ENCODE assay signal across 1 mouse cellular context in genomic region chr3:36552406-36553047, GRCm38 (mm10).
TF ChIP-seq lines count a peak whose summit lies in the region.

Exosc9 (plus strand) TSS chr3:36552606.

TF ChIP-seq in CH12.LX, 34 proteins besides CTCF, POLR2A, EP300 and RAD21 (continued from another document):
- TF ChIP-seq MAX (IDR thresholded peaks at IDR 0.05; ENCODE audit: low read length) (peak; percentile 72), USF1 (IDR thresholded peaks at IDR 0.05; ENCODE audit: low read depth, low read length) (no peak), UBTF (IDR thresholded peaks at IDR 0.05; ENCODE audit: low read depth, low read length) (no peak), CHD2 (IDR thresholded peaks at IDR 0.05; ENCODE audit: low read length) (no peak), SIN3A (IDR thresholded peaks at IDR 0.05; ENCODE audit: low read length) (peak; percentile 91), ETS1 (conservative IDR thresholded peaks at IDR 0.05; ENCODE audit: low read depth, low read length) (no peak), CHD1 (IDR thresholded peaks at IDR 0.05; ENCODE audit: low read depth, low read length) (no peak), TBP (conservative IDR thresholded peaks at IDR 0.05; ENCODE audit: low read depth, low read length) (peak; percentile 39; the same call in 1 of the 2 replicates), ZC3H11A (IDR thresholded peaks at IDR 0.05; ENCODE audit: low read depth, low read length) (no peak), MAFK (IDR thresholded peaks at IDR 0.05; ENCODE audit: insufficient replicate concordance, low read length) (no peak), ELF1 (IDR thresholded peaks at IDR 0.05; ENCODE audit: low read depth, low read length) (peak; percentile 90), NRF1 (IDR thresholded peaks at IDR 0.05; ENCODE audit: low read depth, low read length) (peak; percentile 71), MXI1 (IDR thresholded peaks at IDR 0.05; ENCODE audit: low read depth, low read length) (peak; percentile 93), RCOR1 (conservative IDR thresholded peaks at IDR 0.05; ENCODE audit: low read depth, low read length) (no peak), ZKSCAN1 (IDR thresholded peaks at IDR 0.05; ENCODE audit: borderline replicate concordance, low read depth, low read length) (no peak)
